Mouse (Mus musculus): ENCODE results near the gene Gm49322. TPM values are rescaled to one million over a fixed set of nuclear protein-coding genes. Genes with fewer than 3 reads are reported as not detected.

Gene Gm49322
- polyA plus RNA-seq, 1 experiment = not detected

- TF ChIP-seq POLR2A (IDR thresholded peaks at IDR 0.05; ENCODE audit: insufficient read depth, low read depth, low read length) = no peak
- no peak for TF ChIP-seq CTCF (IDR thresholded peaks at IDR 0.05; ENCODE audit: insufficient read depth, low read depth, low read length)
- Histone ChIP-seq H3K4me1 (ENCODE audit: control insufficient read depth, insufficient read depth, low read length) (peaks cover 15% of the 10 kb centered on the region), H3K4me3 (ENCODE audit: insufficient read depth, low read depth, low read length) (0 out of 2 replicates have a peak overlapping the region, but pooled peaks have one; percentile 17), H3K27ac (ENCODE audit: insufficient read depth, low read depth, low read length) (peak overlapping the region; percentile 55; the same call in 1 of the 2 replicates)
- WGBS = 17% methylated on average over 16 of the region's 16 CpGs
These were observed 58.6 kb downstream of the Gm49322 start for GRCm38 (mm10) chr10:80664197-80665015.

- no peak overlapping the region for H3K4me3 ChIP-seq (ENCODE audit: insufficient read depth, low read depth, low read length)
- no peak overlapping the region for H3K27ac ChIP-seq (ENCODE audit: insufficient read depth, low read depth, low read length)
- H3K4me1 ChIP-seq (ENCODE audit: control insufficient read depth, insufficient read depth, low read length) = peaks cover 18% of the 10 kb centered on the region
- WGBS = 9% methylated on average over 10 of the region's 10 CpGs
- TF ChIP-seq CTCF (IDR thresholded peaks at IDR 0.05; ENCODE audit: insufficient read depth, low read depth, low read length) = no peak
- no peak for TF ChIP-seq POLR2A (IDR thresholded peaks at IDR 0.05; ENCODE audit: insufficient read depth, low read depth, low read length)
These were observed 59.2 kb downstream of the Gm49322 start for GRCm38 (mm10) chr10:80665016-80665380.

Other genes starting within 250 kb of the Gm49322 start
- gene Plk5, start 249.6 kb upstream of the Gm49322 start, polyA plus RNA-seq (2012; ENCODE audit: insufficient read depth, insufficient read length, low replicate concordance, missing spikeins) = not detected in 2 replicates
- gene Mex3d, start 218.4 kb upstream of the Gm49322 start, polyA plus RNA-seq (2012; ENCODE audit: insufficient read depth, insufficient read length, low replicate concordance, missing spikeins) = not detected in 2 replicates
- not detected in 2 replicates for gene Mbd3, start 206.5 kb upstream of the Gm49322 start, polyA plus RNA-seq (2012; ENCODE audit: insufficient read depth, insufficient read length, low replicate concordance, missing spikeins)
- gene Uqcr11, start 199.2 kb upstream of the Gm49322 start, polyA plus RNA-seq (2012; ENCODE audit: insufficient read depth, insufficient read length, low replicate concordance, missing spikeins) = not detected in 2 replicates
- not detected in 2 replicates for gene Tcf3, start 172.4 kb upstream of the Gm49322 start, polyA plus RNA-seq (2012; ENCODE audit: insufficient read depth, insufficient read length, low replicate concordance, missing spikeins)
- gene Onecut3, start 111.2 kb upstream of the Gm49322 start, polyA plus RNA-seq (2012; ENCODE audit: insufficient read depth, insufficient read length, low replicate concordance, missing spikeins) = not detected in 2 replicates
- gene Atp8b3, start 66.9 kb upstream of the Gm49322 start, polyA plus RNA-seq (2012; ENCODE audit: insufficient read depth, insufficient read length, low replicate concordance, missing spikeins) = not detected in 2 replicates
- gene Rexo1, start 44.5 kb upstream of the Gm49322 start, polyA plus RNA-seq (2012; ENCODE audit: insufficient read depth, insufficient read length, low replicate concordance, missing spikeins) = not detected in 2 replicates
- gene Klf16, start 28.7 kb upstream of the Gm49322 start, polyA plus RNA-seq (2012; ENCODE audit: insufficient read depth, insufficient read length, low replicate concordance, missing spikeins) = not detected in 2 replicates
- gene Abhd17a, start 15.7 kb upstream of the Gm49322 start, polyA plus RNA-seq (2012; ENCODE audit: insufficient read depth, insufficient read length, low replicate concordance, missing spikeins) = not detected in 2 replicates
- gene Scamp4, start 3.1 kb upstream of the Gm49322 start, polyA plus RNA-seq (2012; ENCODE audit: insufficient read depth, insufficient read length, low replicate concordance, missing spikeins) = not detected in 2 replicates
- not detected in 2 replicates for gene Adat3, start 3.1 kb upstream of the Gm49322 start, polyA plus RNA-seq (2012; ENCODE audit: insufficient read depth, insufficient read length, low replicate concordance, missing spikeins)
- 431 TPM in 1 of 2 replicates, not detected in the other for gene Csnk1g2, start 16.8 kb downstream of the Gm49322 start, polyA plus RNA-seq (2012; ENCODE audit: insufficient read depth, insufficient read length, low replicate concordance, missing spikeins)
- gene Btbd2, start 51.0 kb downstream of the Gm49322 start, polyA plus RNA-seq (2012; ENCODE audit: insufficient read depth, insufficient read length, low replicate concordance, missing spikeins) = not detected in 2 replicates
- not detected in 2 replicates for gene Mknk2, start 72.1 kb downstream of the Gm49322 start, polyA plus RNA-seq (2012; ENCODE audit: insufficient read depth, insufficient read length, low replicate concordance, missing spikeins)
- gene Mob3a, start 96.0 kb downstream of the Gm49322 start, polyA plus RNA-seq (2012; ENCODE audit: insufficient read depth, insufficient read length, low replicate concordance, missing spikeins) = not detected in 2 replicates
- not detected in 2 replicates for gene Izumo4, start 96.2 kb downstream of the Gm49322 start, polyA plus RNA-seq (2012; ENCODE audit: insufficient read depth, insufficient read length, low replicate concordance, missing spikeins)
- gene Ap3d1, start 136.2 kb downstream of the Gm49322 start, polyA plus RNA-seq (2012; ENCODE audit: insufficient read depth, insufficient read length, low replicate concordance, missing spikeins) = 105 TPM in 1 of 2 replicates, not detected in the other
- gene Dot1l, start 149.2 kb downstream of the Gm49322 start, polyA plus RNA-seq (2012; ENCODE audit: insufficient read depth, insufficient read length, low replicate concordance, missing spikeins) = 106 and 235 TPM in 2 replicates
- not detected in 2 replicates for gene Sf3a2, start 192.2 kb downstream of the Gm49322 start, polyA plus RNA-seq (2012; ENCODE audit: insufficient read depth, insufficient read length, low replicate concordance, missing spikeins)
- not detected in 2 replicates for gene Plekhj1, start 192.6 kb downstream of the Gm49322 start, polyA plus RNA-seq (2012; ENCODE audit: insufficient read depth, insufficient read length, low replicate concordance, missing spikeins)
- not detected in 2 replicates for gene Amh, start 199.2 kb downstream of the Gm49322 start, polyA plus RNA-seq (2012; ENCODE audit: insufficient read depth, insufficient read length, low replicate concordance, missing spikeins)
- gene Jsrp1, start 207.5 kb downstream of the Gm49322 start, polyA plus RNA-seq (2012; ENCODE audit: insufficient read depth, insufficient read length, low replicate concordance, missing spikeins) = not detected in 2 replicates
- 801 TPM in 1 of 2 replicates, not detected in the other for gene Oaz1, start 220.6 kb downstream of the Gm49322 start, polyA plus RNA-seq (2012; ENCODE audit: insufficient read depth, insufficient read length, low replicate concordance, missing spikeins)
- gene Lingo3, start 238.0 kb downstream of the Gm49322 start, polyA plus RNA-seq (2012; ENCODE audit: insufficient read depth, insufficient read length, low replicate concordance, missing spikeins) = not detected in 2 replicates
- not detected in 2 replicates for gene Lsm7, start 249.2 kb downstream of the Gm49322 start, polyA plus RNA-seq (2012; ENCODE audit: insufficient read depth, insufficient read length, low replicate concordance, missing spikeins)
- gene Sppl2b, start 249.3 kb downstream of the Gm49322 start, polyA plus RNA-seq (2012; ENCODE audit: insufficient read depth, insufficient read length, low replicate concordance, missing spikeins) = not detected in 2 replicates

Data from olfactory bulb, adult 2 months (tissue).